Mouse (Mus musculus) cerebellum, adult 2 months (tissue): ENCODE data around the gene Fezf1. TPM values are rescaled to one million over a fixed set of nuclear protein-coding genes. Genes with fewer than 3 reads are reported as not detected.
A peak's percentile ranks its signal among the peaks of the same experiment; 100 is the strongest.

Experiments used
- DNase-seq, 2 experiments: peaks; one replicate each; pipeline ENCODE4 v3.0.0; 2021
- H3K27ac ChIP-seq: fragments of 200-500 bp; 2 replicates; pipeline ENCODE4 v1.5.1; 2012; ENCODE audit warnings: low read length, control low read depth, inconsistent platforms; ENCODE audit not compliant: insufficient read depth
- H3K27me3 ChIP-seq: fragments of 200-500 bp; 2 replicates; pipeline ENCODE4 v1.6.1; 2012; ENCODE audit warnings: inconsistent platforms, mild to moderate bottlenecking, low read length, moderate library complexity; ENCODE audit not compliant: control insufficient read depth, insufficient read depth
- H3K4me1 ChIP-seq: fragments of 200-500 bp; 2 replicates; pipeline ENCODE4 v1.6.1; 2011; ENCODE audit warnings: low read length; ENCODE audit not compliant: control insufficient read depth, insufficient read depth
- H3K4me3 ChIP-seq: fragments of 200-500 bp; replicated peaks from 2 replicates; pipeline ENCODE3; 2011; ENCODE audit warnings: mild to moderate bottlenecking, low read depth, low read length, control low read depth; ENCODE audit not compliant: insufficient read depth
- CTCF ChIP-seq: fragments of 200-500 bp; IDR thresholded peaks from 2 replicates; pipeline ENCODE4 v1.5.1; 2011; ENCODE audit warnings: low read depth, mild to moderate bottlenecking, control low read depth, low read length, moderate library complexity, borderline replicate concordance; ENCODE audit not compliant: insufficient read depth
- POLR2A ChIP-seq: fragments of 200-500 bp; IDR thresholded peaks from 2 replicates; pipeline ENCODE4 v1.6.1; 2011; ENCODE audit warnings: low read length, control low read depth, borderline replicate concordance; ENCODE audit not compliant: insufficient read depth
- WGBS: fragments of 180-500 bp; shearing (Covaris S2); methylation state at CpG from one replicate; pipeline ENCODE4 v1.1.7; 2018; 5-methylcytosine and 5-hydroxymethylcytosine counted together
- polyA plus RNA-seq: library from polyadenylated mRNA; depleted of rRNA; stranded (reverse); fragments of >200 nt; gene quantifications from 2 replicates; pipeline ENCODE4 v1.2.3, GENCODE M21; 2012

The Fezf1 gene
- polyA plus RNA-seq, 1 experiment: not detected

DNA sequence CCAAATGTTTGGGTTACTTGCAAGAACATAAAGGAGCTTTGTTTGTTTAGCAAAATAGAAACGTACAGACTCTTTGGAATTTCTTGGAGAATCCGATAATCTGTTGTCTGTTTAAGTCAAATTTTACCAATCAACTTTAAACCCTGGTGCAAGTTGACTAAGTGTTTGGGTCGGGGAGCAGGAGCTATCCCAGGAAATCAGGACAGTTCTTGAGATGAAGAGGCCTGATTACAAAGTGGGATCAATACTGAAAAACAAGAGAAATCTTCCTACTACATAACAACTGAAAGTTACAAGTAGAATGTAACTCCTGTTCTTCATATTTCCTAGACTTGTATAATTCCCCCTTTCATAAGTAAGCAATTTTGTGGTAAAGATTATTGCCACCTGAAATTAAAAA, 3.3 kb upstream of the Fezf1 start:
- 8% methylated on average over 3 of the region's 3 CpGs for WGBS
- Histone ChIP-seq H3K4me3 (no peak overlapping the region), H3K27me3 (peaks cover 24% of the 10 kb centered on the region)

DNA sequence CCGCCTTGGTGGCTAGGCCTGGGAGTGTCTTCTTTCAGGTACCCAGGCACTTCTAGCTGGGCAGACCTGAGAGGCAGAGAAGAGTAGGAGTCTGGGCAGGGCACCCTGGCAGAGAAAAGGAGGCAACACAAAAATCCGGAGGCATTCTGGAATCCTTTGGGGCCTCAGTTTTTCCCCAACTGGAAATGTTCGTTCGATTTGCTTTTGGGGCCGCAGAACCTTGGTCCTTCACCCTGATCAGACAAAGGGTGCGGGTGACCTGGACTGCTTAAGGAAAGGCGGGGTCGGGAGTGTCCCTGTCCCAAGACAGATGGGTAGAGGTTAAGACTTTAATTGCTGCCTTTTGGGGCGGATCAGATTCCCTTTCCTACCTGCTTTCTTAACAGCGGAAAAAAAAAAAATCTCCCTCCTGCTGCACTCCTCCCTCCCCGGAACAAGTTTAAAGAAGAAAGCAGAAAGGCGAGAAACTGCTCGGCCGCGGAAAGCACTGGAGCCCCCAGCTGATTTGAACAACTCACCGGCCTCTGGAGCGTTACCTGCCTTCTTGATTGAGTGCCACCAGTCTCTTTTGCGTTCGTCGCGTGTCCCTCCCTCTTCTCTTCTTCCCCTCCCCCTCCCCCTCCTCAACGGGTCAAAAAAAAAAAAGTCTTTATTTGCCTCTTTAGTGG, 2.3 kb upstream of the Fezf1 start:
- H3K27ac ChIP-seq: no peak overlapping the region
- no peaks in the 10 kb centered on the region for H3K4me1 ChIP-seq
- peaks cover 28% of the 10 kb centered on the region for H3K27me3 ChIP-seq
- DNase-seq: no peak
- TF ChIP-seq CTCF (no peak), POLR2A (no peak)
- no peak overlapping the region for H3K4me3 ChIP-seq
- WGBS: 4% methylated on average over 22 of the region's 22 CpGs

More for the DNA sequence above, 3.3 kb upstream of the Fezf1 start:
- DNase-seq: no peak
- TF ChIP-seq POLR2A (no peak), CTCF (no peak)
- H3K4me1 ChIP-seq: no peaks in the 10 kb centered on the region
- no peak overlapping the region for H3K27ac ChIP-seq

- TF ChIP-seq POLR2A (no peak), CTCF (no peak)
- H3K27me3 ChIP-seq: peaks cover 29% of the 10 kb centered on the region
- peak in 1 of 2 experiments; percentile 36 for DNase-seq
- no peaks in the 10 kb centered on the region for H3K4me1 ChIP-seq
- no peak overlapping the region for H3K27ac ChIP-seq
- no peak overlapping the region for H3K4me3 ChIP-seq
- 2% methylated on average over 29 of the region's 29 CpGs for WGBS
These were observed 1.6 kb upstream of the Fezf1 start for GRCm38 (mm10) chr6:23249616-23250287.

- H3K27me3 ChIP-seq: peaks cover 28% of the 10 kb centered on the region
- H3K4me3 ChIP-seq: no peak overlapping the region
- TF ChIP-seq CTCF (no peak), POLR2A (no peak)
- 2% methylated on average over 24 of the region's 24 CpGs for WGBS
- no peak for DNase-seq
- no peak overlapping the region for H3K27ac ChIP-seq
- no peaks in the 10 kb centered on the region for H3K4me1 ChIP-seq
These were observed 865 bp upstream of the Fezf1 start for GRCm38 (mm10) chr6:23249053-23249401.

- Histone ChIP-seq H3K4me3 (no peak overlapping the region), H3K4me1 (no peaks in the 10 kb centered on the region), H3K27me3 (peaks cover 22% of the 10 kb centered on the region), H3K27ac (no peak overlapping the region)
- TF ChIP-seq POLR2A (no peak), CTCF (no peak)
- 2% methylated on average over 61 of the region's 61 CpGs for WGBS
- DNase-seq: peak in 1 of 2 experiments; percentile 46
These were observed 450 bp downstream of the Fezf1 start for GRCm38 (mm10) chr6:23247512-23248312.

- TF ChIP-seq POLR2A (no peak), CTCF (no peak)
- no peak for DNase-seq
- WGBS: 3% methylated on average over 23 of the region's 23 CpGs
- H3K27me3 ChIP-seq: peaks cover 19% of the 10 kb centered on the region
- H3K4me1 ChIP-seq: no peaks in the 10 kb centered on the region
- H3K4me3 ChIP-seq: no peak overlapping the region
- H3K27ac ChIP-seq: no peak overlapping the region
These were observed 1.2 kb downstream of the Fezf1 start for GRCm38 (mm10) chr6:23246790-23247511.

DNA sequence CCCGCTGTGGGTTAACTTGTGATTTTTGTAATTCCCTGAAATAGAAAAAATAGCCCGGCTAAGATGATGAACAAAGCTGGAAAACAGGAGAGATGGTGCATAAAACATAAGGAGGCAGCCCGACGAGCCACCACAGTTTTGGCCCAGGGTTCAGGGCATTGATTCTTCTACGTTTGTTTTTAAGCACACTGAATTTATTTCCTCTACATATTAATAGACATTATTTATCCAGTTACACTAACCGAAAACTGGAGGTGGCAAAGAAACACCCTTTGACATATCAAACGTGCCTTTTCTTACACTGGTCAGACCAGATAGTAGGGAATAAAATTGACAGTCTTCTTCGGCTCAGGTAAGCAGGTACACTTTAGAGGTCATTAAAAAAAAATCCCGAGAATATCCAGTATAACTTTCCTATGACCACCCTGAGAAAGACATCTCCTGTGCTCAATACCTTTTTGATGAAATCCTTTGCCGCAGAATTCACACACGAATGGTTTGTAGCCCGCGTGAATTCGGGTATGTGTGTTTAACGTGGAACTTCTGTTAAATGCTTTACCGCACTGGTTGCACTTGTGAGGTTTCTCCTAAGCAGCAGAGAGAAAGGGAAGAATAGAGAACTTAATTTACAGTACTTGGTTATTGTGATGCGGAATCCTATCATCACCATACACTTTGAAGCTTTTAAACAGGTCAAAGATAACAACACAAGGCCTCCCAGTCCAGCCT, 1.9 kb downstream of the Fezf1 start:
- Histone ChIP-seq H3K27me3 (peaks cover 19% of the 10 kb centered on the region), H3K4me3 (no peak overlapping the region), H3K4me1 (no peaks in the 10 kb centered on the region), H3K27ac (no peak overlapping the region)
- no peak for TF ChIP-seq POLR2A
- peak in 1 of 2 experiments; percentile 20 for DNase-seq
- WGBS: 10% methylated on average over 17 of the region's 17 CpGs
